Mouse (Mus musculus): Measurements from ENCODE around the gene Rbpj. TPM values are rescaled to one million over a fixed set of nuclear protein-coding genes. Genes with fewer than 3 reads are reported as not detected.
"Not testable (repeated sequence)": the region's sequence is repeated elsewhere in the genome, so short reads cannot be mapped to it uniquely, and the experiment has no call there.

The Rbpj gene
- polyA plus RNA-seq, 1 experiment from 2014 or later, result 26.5 TPM

- no peaks in the 10 kb centered on the region for H3K27me3 ChIP-seq (ENCODE audit: control insufficient read depth, insufficient read depth, low read depth, low read length)
- no peak overlapping the region for H3K4me3 ChIP-seq (ENCODE audit: low read depth, low read length)
- no peaks in the 10 kb centered on the region for H3K4me1 ChIP-seq (ENCODE audit: control insufficient read depth, insufficient read depth, low read length)
- H3K27ac ChIP-seq (ENCODE audit: low read length), result no peak overlapping the region
- H3K9me3 ChIP-seq (replicated peaks; ENCODE audit: control insufficient read depth, low read length, poor library complexity, severe bottlenecking), result no peaks in the 10 kb centered on the region
- H3K36me3 ChIP-seq (ENCODE audit: control insufficient read depth, insufficient read depth, low read length), result no peaks in the 10 kb centered on the region
- 65% methylated on average over 9 of the region's 9 CpGs for WGBS
- ATAC-seq, result no peak
- H3K4me2 ChIP-seq (ENCODE audit: low read length), result no peak overlapping the region
- no peak overlapping the region for H3K9ac ChIP-seq (ENCODE audit: low read depth, low read length)
Observed at GRCm38 (mm10) chr5:53546979-53547472, 81.1 kb downstream of the Rbpj start.

GRCm38 (mm10) chr5:53550329-53550728, 84.4 kb downstream of the Rbpj start:
- not testable (repeated sequence) for H3K4me3 ChIP-seq (ENCODE audit: low read depth, low read length); H3K4me1 ChIP-seq (ENCODE audit: control insufficient read depth, insufficient read depth, low read length); H3K27me3 ChIP-seq (ENCODE audit: control insufficient read depth, insufficient read depth, low read depth, low read length); H3K4me2 ChIP-seq (ENCODE audit: low read length); H3K9me3 ChIP-seq (replicated peaks; ENCODE audit: control insufficient read depth, low read length, poor library complexity, severe bottlenecking); ATAC-seq; H3K27ac ChIP-seq (ENCODE audit: low read length); H3K36me3 ChIP-seq (ENCODE audit: control insufficient read depth, insufficient read depth, low read length); H3K9ac ChIP-seq (ENCODE audit: low read depth, low read length)
- WGBS, result 95% methylated on average over 1 of the region's 1 CpGs

GRCm38 (mm10) chr5:53551394-53551793, 85.4 kb downstream of the Rbpj start:
- H3K9ac ChIP-seq (ENCODE audit: low read depth, low read length), result no peak overlapping the region
- no peak overlapping the region for H3K27ac ChIP-seq (ENCODE audit: low read length)
- no peak overlapping the region for H3K4me2 ChIP-seq (ENCODE audit: low read length)
- no peaks in the 10 kb centered on the region for H3K4me1 ChIP-seq (ENCODE audit: control insufficient read depth, insufficient read depth, low read length)
- H3K36me3 ChIP-seq (ENCODE audit: control insufficient read depth, insufficient read depth, low read length), result no peaks in the 10 kb centered on the region
- 76% methylated on average over 6 of the region's 6 CpGs for WGBS
- H3K9me3 ChIP-seq (replicated peaks; ENCODE audit: control insufficient read depth, low read length, poor library complexity, severe bottlenecking), result no peaks in the 10 kb centered on the region
- no peak for ATAC-seq
- no peak overlapping the region for H3K4me3 ChIP-seq (ENCODE audit: low read depth, low read length)
- no peaks in the 10 kb centered on the region for H3K27me3 ChIP-seq (ENCODE audit: control insufficient read depth, insufficient read depth, low read depth, low read length)

GRCm38 (mm10) chr5:53551910-53552309, 86.0 kb downstream of the Rbpj start:
- Histone ChIP-seq H3K27ac (ENCODE audit: low read length) (no peak overlapping the region), H3K36me3 (ENCODE audit: control insufficient read depth, insufficient read depth, low read length) (no peaks in the 10 kb centered on the region), H3K4me3 (ENCODE audit: low read depth, low read length) (no peak overlapping the region), H3K9me3 (replicated peaks; ENCODE audit: control insufficient read depth, low read length, poor library complexity, severe bottlenecking) (no peaks in the 10 kb centered on the region), H3K4me1 (ENCODE audit: control insufficient read depth, insufficient read depth, low read length) (no peaks in the 10 kb centered on the region), H3K9ac (ENCODE audit: low read depth, low read length) (no peak overlapping the region), H3K27me3 (ENCODE audit: control insufficient read depth, insufficient read depth, low read depth, low read length) (no peaks in the 10 kb centered on the region), H3K4me2 (ENCODE audit: low read length) (no peak overlapping the region)
- WGBS, result 42% methylated on average over 4 of the region's 4 CpGs
- no peak for ATAC-seq

GRCm38 (mm10) chr5:53553281-53553680, 87.3 kb downstream of the Rbpj start:
- Histone ChIP-seq H3K36me3 (ENCODE audit: control insufficient read depth, insufficient read depth, low read length) (no peaks in the 10 kb centered on the region), H3K27ac (ENCODE audit: low read length) (no peak overlapping the region), H3K4me2 (ENCODE audit: low read length) (no peak overlapping the region), H3K27me3 (ENCODE audit: control insufficient read depth, insufficient read depth, low read depth, low read length) (no peaks in the 10 kb centered on the region), H3K9me3 (replicated peaks; ENCODE audit: control insufficient read depth, low read length, poor library complexity, severe bottlenecking) (no peaks in the 10 kb centered on the region), H3K4me3 (ENCODE audit: low read depth, low read length) (no peak overlapping the region), H3K4me1 (ENCODE audit: control insufficient read depth, insufficient read depth, low read length) (no peaks in the 10 kb centered on the region), H3K9ac (ENCODE audit: low read depth, low read length) (no peak overlapping the region)
- WGBS, result 95% methylated on average over 1 of the region's 1 CpGs
- no peak for ATAC-seq

GRCm38 (mm10) chr5:53554180-53554579, 88.2 kb downstream of the Rbpj start:
- H3K4me1 ChIP-seq (ENCODE audit: control insufficient read depth, insufficient read depth, low read length), result no peaks in the 10 kb centered on the region
- H3K27me3 ChIP-seq (ENCODE audit: control insufficient read depth, insufficient read depth, low read depth, low read length), result no peaks in the 10 kb centered on the region
- no peaks in the 10 kb centered on the region for H3K36me3 ChIP-seq (ENCODE audit: control insufficient read depth, insufficient read depth, low read length)
- 91% methylated on average over 8 of the region's 8 CpGs for WGBS
- ATAC-seq, result no peak
- no peaks in the 10 kb centered on the region for H3K9me3 ChIP-seq (replicated peaks; ENCODE audit: control insufficient read depth, low read length, poor library complexity, severe bottlenecking)
- no peak overlapping the region for H3K4me2 ChIP-seq (ENCODE audit: low read length)
- no peak overlapping the region for H3K27ac ChIP-seq (ENCODE audit: low read length)
- H3K9ac ChIP-seq (ENCODE audit: low read depth, low read length), result no peak overlapping the region
- no peak overlapping the region for H3K4me3 ChIP-seq (ENCODE audit: low read depth, low read length)

- 91% methylated on average over 4 of the region's 4 CpGs for WGBS
- Histone ChIP-seq H3K4me3 (ENCODE audit: low read depth, low read length) (no peak overlapping the region), H3K4me1 (ENCODE audit: control insufficient read depth, insufficient read depth, low read length) (no peaks in the 10 kb centered on the region), H3K27me3 (ENCODE audit: control insufficient read depth, insufficient read depth, low read depth, low read length) (no peaks in the 10 kb centered on the region), H3K4me2 (ENCODE audit: low read length) (no peak overlapping the region), H3K27ac (ENCODE audit: low read length) (no peak overlapping the region), H3K9me3 (replicated peaks; ENCODE audit: control insufficient read depth, low read length, poor library complexity, severe bottlenecking) (no peaks in the 10 kb centered on the region), H3K9ac (ENCODE audit: low read depth, low read length) (no peak overlapping the region), H3K36me3 (ENCODE audit: control insufficient read depth, insufficient read depth, low read length) (no peaks in the 10 kb centered on the region)
- ATAC-seq, result no peak
Observed at GRCm38 (mm10) chr5:53554926-53555325, 89.0 kb downstream of the Rbpj start.

- Histone ChIP-seq H3K9me3 (replicated peaks; ENCODE audit: control insufficient read depth, low read length, poor library complexity, severe bottlenecking) (no peaks in the 10 kb centered on the region), H3K27me3 (ENCODE audit: control insufficient read depth, insufficient read depth, low read depth, low read length) (no peaks in the 10 kb centered on the region), H3K9ac (ENCODE audit: low read depth, low read length) (no peak overlapping the region), H3K27ac (ENCODE audit: low read length) (no peak overlapping the region), H3K4me2 (ENCODE audit: low read length) (no peak overlapping the region), H3K4me1 (ENCODE audit: control insufficient read depth, insufficient read depth, low read length) (no peaks in the 10 kb centered on the region), H3K36me3 (ENCODE audit: control insufficient read depth, insufficient read depth, low read length) (no peaks in the 10 kb centered on the region), H3K4me3 (ENCODE audit: low read depth, low read length) (no peak overlapping the region)
- no peak for ATAC-seq
- WGBS, result 96% methylated on average over 8 of the region's 8 CpGs
Observed at GRCm38 (mm10) chr5:53555474-53555873, 89.5 kb downstream of the Rbpj start.

GRCm38 (mm10) chr5:53555929-53556328, 90.0 kb downstream of the Rbpj start:
- H3K36me3 ChIP-seq (ENCODE audit: control insufficient read depth, insufficient read depth, low read length), result no peaks in the 10 kb centered on the region
- no peaks in the 10 kb centered on the region for H3K4me1 ChIP-seq (ENCODE audit: control insufficient read depth, insufficient read depth, low read length)
- WGBS, result 97% methylated on average over 5 of the region's 5 CpGs
- no peak for ATAC-seq
- H3K9ac ChIP-seq (ENCODE audit: low read depth, low read length), result no peak overlapping the region
- H3K4me3 ChIP-seq (ENCODE audit: low read depth, low read length), result no peak overlapping the region
- no peak overlapping the region for H3K27ac ChIP-seq (ENCODE audit: low read length)
- no peaks in the 10 kb centered on the region for H3K9me3 ChIP-seq (replicated peaks; ENCODE audit: control insufficient read depth, low read length, poor library complexity, severe bottlenecking)
- no peak overlapping the region for H3K4me2 ChIP-seq (ENCODE audit: low read length)
- no peaks in the 10 kb centered on the region for H3K27me3 ChIP-seq (ENCODE audit: control insufficient read depth, insufficient read depth, low read depth, low read length)

Measured in midbrain, embryonic 16.5 days (tissue).